Mouse (Mus musculus) intestine, embryonic 15.5 days (tissue): Measurements from ENCODE around the gene Cdc42ep2. TPM values are rescaled to one million over a fixed set of nuclear protein-coding genes. Genes with fewer than 3 reads are reported as not detected.

Source experiments
- ATAC-seq: fragments of 200-750 bp; cut with Nextera tagmentation; 2 replicates; pipeline ENCODE4 v1.8.0; 2017; ENCODE audit warnings: moderate TSS enrichment, moderate library complexity
- H3K27ac ChIP-seq: fragments of 300-500 bp; sonication (generic); 2 replicates; pipeline ENCODE4 v1.5.1; 2015; ENCODE audit warnings: mild to moderate bottlenecking, inconsistent platforms
- H3K27me3 ChIP-seq: fragments of 300-500 bp; sonication (generic); replicated peaks from 2 replicates; pipeline ENCODE4 v1.6.1; 2015; ENCODE audit warnings: inconsistent platforms
- H3K36me3 ChIP-seq: fragments of 300-500 bp; sonication (generic); 2 replicates; pipeline ENCODE4 v1.6.1; 2015; ENCODE audit warnings: inconsistent platforms
- H3K4me1 ChIP-seq: fragments of 300-500 bp; sonication (generic); replicated peaks from 2 replicates; pipeline ENCODE4 v1.6.1; 2015; ENCODE audit warnings: inconsistent platforms
- H3K4me2 ChIP-seq: fragments of 300-500 bp; sonication (generic); replicated peaks from 2 replicates; pipeline ENCODE4 v1.6.1; 2015; ENCODE audit warnings: mild to moderate bottlenecking, inconsistent platforms
- H3K4me3 ChIP-seq: fragments of 300-500 bp; sonication (generic); replicated peaks from 2 replicates; pipeline ENCODE4 v1.5.1; 2015; ENCODE audit warnings: inconsistent platforms
- H3K9ac ChIP-seq: fragments of 300-500 bp; sonication (generic); 2 replicates; pipeline ENCODE4 v1.6.1; 2015; ENCODE audit warnings: inconsistent platforms
- H3K9me3 ChIP-seq: fragments of 300-500 bp; sonication (generic); 2 replicates; pipeline ENCODE4 v1.6.1; 2016; ENCODE audit warnings: inconsistent platforms
- WGBS: fragments of 180-500 bp; shearing (Covaris S2); methylation state at CpG from one replicate; pipeline ENCODE4 v1.1.7; 2015; 5-methylcytosine and 5-hydroxymethylcytosine counted together
- polyA plus RNA-seq: library from polyadenylated mRNA; unstranded; fragments of >200 nt; fragmentation: Nextera tagmentation; extraction: Ambion mirVana; gene quantifications from 2 replicates; pipeline ENCODE4 v1.2.1, GENCODE M21; 2015

Gene Cdc42ep2
- polyA plus RNA-seq, 1 experiment from 2014 or later, result 12.4 TPM

DNA sequence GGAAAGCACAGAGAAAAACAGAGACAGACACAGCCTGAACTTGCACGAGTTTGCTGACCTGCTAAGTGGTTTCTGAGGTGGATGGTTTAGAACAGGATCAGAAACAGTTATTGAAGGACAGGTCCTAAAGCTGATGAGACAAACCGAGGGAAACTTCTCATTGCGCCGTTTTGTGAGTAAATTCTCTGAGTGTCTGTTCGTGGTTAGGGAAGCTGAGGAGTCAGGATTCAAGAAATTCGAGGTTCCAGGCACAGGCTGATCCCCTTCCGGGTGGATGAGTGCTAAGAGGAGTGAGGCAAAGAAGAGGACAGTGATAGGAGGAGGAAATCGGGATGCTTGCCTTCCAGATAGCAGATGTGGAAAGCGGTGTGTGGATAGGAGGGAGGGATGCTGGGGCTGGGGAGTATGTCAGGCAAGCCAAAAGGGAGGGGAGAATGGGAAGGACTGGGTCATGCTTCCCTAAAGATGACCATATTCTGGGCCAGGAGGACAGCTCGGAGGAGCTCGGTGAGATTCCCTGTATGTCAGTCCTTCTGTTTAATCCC, 767 bp upstream of the Cdc42ep2 start:
- Histone ChIP-seq H3K27me3 (no peaks in the 10 kb centered on the region), H3K27ac (peak overlapping the region; percentile 92; the same call in 1 of the 2 replicates), H3K4me2 (peak overlapping the region; percentile 89), H3K9ac (0 out of 2 replicates have a peak overlapping the region, but pooled peaks have one; percentile 15), H3K4me1 (peaks cover 46% of the 10 kb centered on the region), H3K36me3 (no peaks in the 10 kb centered on the region), H3K4me3 (peak overlapping the region; percentile 51), H3K9me3 (no peaks in the 10 kb centered on the region)
- 27% methylated on average over 11 of the region's 11 CpGs for WGBS
- no peak for ATAC-seq

DNA sequence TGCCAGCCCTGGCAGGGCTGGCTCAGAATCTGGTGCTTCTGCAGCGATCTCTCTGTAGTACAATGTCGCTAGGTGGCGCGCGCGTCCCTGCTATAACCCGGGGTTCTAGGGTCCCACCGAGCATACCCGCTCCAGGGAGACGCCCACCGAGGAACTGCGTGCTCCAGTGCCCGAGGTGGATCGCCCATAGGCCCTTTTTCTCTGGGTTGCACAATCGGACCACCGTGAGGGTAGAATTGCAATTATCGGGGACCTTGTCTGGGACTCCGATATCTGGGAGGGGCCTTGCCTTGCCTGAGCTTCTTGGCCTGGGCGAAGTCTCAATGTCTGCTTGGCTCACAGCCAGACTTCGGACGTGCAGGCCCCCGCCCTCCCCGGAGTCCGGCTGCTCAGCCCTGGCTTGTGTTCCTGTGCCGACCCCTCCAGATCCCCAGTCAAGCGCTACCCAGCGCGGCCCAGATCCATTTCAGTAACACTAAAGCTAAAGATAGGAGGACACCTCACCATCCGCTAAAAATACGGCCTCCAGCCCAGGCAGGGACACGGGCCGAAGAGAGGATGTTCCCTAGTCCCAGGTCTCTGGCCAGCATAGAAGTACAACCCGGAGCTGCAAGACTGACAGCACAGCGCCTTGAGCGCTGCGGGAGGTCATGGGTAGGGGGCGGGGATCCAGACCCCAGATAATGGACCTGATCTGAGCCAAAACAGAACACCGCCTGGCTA, 465 bp downstream of the Cdc42ep2 start:
- Histone ChIP-seq H3K27ac (peak overlapping the region; percentile 92), H3K9me3 (no peaks in the 10 kb centered on the region), H3K4me1 (peaks cover 34% of the 10 kb centered on the region), H3K36me3 (no peaks in the 10 kb centered on the region), H3K27me3 (no peaks in the 10 kb centered on the region), H3K9ac (peak overlapping the region; percentile 51), H3K4me2 (peak overlapping the region; percentile 89), H3K4me3 (peak overlapping the region; percentile 51)
- ATAC-seq, result peak; percentile 83
- under 1% methylated on average over 38 of the region's 38 CpGs for WGBS

DNA sequence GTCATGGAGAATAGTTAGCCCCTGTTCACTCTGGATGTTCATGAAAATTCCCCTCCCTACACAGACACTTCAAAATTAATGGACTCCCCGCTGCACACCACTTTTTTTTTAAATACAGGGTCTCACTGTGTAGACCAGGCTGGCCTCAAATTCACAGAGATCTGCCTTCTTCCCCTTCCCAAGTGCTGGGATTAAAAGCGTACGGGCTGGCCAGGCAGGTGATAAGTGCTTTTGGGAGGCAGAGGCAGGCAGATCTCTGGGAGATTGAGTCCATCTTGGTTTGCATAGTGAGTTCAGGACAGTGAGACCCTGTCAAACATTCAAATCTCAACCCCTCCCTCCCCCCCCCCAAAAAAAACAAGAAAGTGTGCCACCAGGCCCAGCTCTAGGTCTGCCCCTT, 1.7 kb downstream of the Cdc42ep2 start:
- H3K27ac ChIP-seq, result no peak overlapping the region
- H3K4me2 ChIP-seq, result peak overlapping the region; percentile 48
- no peak overlapping the region for H3K9ac ChIP-seq
- WGBS, result 88% methylated on average over 3 of the region's 3 CpGs
- H3K9me3 ChIP-seq, result no peaks in the 10 kb centered on the region
- peaks cover 24% of the 10 kb centered on the region for H3K4me1 ChIP-seq
- peaks cover 3% of the 10 kb centered on the region; the same call in 1 of the 2 replicates for H3K36me3 ChIP-seq
- no peak overlapping the region for H3K4me3 ChIP-seq
- H3K27me3 ChIP-seq, result no peaks in the 10 kb centered on the region
- no peak for ATAC-seq

DNA sequence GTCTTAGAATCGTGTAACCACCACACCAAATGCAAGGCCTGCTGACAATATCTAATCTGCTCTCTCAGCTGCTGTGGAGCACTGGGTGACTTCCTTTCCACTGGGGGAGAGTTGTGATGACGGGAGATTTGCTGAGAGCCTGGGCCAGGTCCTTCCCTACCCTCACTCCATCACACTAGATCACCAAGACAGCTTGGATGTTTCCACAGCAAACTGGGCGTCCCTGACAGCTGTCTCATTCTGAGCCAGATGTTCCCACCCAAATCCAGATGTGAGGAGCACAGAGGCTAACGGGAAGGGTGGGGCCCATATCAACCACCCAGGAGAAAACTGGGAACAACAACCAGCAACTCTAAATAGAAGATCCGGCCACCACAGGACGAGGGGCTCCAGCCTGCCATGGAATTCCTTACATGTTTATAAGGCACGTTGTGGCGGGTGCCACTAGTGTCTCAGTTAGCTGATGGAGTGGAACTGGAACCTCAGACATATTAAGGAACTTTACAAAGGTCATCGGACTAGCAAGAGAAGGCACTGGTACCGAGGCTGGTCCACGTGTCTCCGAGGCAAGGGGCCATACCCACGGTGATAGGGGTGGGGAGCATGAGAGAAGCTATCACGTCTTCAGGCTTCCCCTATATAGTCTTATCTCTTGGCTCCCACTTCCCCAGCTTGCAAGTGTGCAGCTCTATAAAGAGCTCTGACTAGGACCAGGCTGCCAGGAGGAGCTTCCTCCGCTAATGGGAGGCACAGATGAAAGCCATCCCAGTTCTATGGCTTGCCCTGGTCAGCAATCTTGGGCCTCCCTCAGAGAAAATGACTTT, 2.3 kb downstream of the Cdc42ep2 start:
- peaks cover 24% of the 10 kb centered on the region for H3K4me1 ChIP-seq
- H3K4me3 ChIP-seq, result no peak overlapping the region; the same call in 1 of the 2 replicates
- peak overlapping the region; percentile 48 for H3K4me2 ChIP-seq
- no peak overlapping the region for H3K27ac ChIP-seq
- WGBS, result 68% methylated on average over 15 of the region's 15 CpGs
- H3K27me3 ChIP-seq, result no peaks in the 10 kb centered on the region
- peaks cover 9% of the 10 kb centered on the region; the same call in 1 of the 2 replicates for H3K36me3 ChIP-seq
- 0 out of 2 replicates have a peak overlapping the region, but pooled peaks have one; percentile 45 for H3K9ac ChIP-seq
- ATAC-seq, result no peak
- H3K9me3 ChIP-seq, result no peaks in the 10 kb centered on the region

DNA sequence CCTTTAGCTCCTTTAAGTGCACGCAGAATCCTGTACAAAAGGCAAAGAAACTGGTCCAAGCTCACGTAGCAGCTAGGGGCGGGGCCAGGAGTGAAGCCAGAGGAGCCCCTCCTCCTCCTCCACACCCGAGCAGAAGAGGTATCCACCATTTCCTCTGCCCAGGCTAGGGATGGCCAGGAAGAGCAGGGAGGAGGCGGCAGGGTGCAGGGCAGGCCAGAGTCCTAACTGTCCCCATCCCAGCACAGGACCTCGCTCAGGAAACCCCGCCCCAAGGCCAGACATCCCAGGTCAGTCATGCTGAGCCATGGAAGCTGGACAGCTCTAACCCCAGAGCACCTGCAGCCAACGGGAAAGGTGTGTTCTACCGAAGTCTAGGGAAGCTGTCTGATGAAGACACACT, 2.9 kb downstream of the Cdc42ep2 start:
- H3K36me3 ChIP-seq, result peaks cover 14% of the 10 kb centered on the region; the same call in 1 of the 2 replicates
- no peak overlapping the region; the same call in 1 of the 2 replicates for H3K4me3 ChIP-seq
- no peaks in the 10 kb centered on the region for H3K27me3 ChIP-seq
- ATAC-seq, result no peak
- H3K9me3 ChIP-seq, result no peaks in the 10 kb centered on the region
- peaks cover 24% of the 10 kb centered on the region for H3K4me1 ChIP-seq
- peak overlapping the region; percentile 48 for H3K4me2 ChIP-seq
- WGBS, result 19% methylated on average over 9 of the region's 9 CpGs
- H3K27ac ChIP-seq, result no peak overlapping the region
- peak overlapping the region; percentile 45; the same call in 1 of the 2 replicates for H3K9ac ChIP-seq

DNA sequence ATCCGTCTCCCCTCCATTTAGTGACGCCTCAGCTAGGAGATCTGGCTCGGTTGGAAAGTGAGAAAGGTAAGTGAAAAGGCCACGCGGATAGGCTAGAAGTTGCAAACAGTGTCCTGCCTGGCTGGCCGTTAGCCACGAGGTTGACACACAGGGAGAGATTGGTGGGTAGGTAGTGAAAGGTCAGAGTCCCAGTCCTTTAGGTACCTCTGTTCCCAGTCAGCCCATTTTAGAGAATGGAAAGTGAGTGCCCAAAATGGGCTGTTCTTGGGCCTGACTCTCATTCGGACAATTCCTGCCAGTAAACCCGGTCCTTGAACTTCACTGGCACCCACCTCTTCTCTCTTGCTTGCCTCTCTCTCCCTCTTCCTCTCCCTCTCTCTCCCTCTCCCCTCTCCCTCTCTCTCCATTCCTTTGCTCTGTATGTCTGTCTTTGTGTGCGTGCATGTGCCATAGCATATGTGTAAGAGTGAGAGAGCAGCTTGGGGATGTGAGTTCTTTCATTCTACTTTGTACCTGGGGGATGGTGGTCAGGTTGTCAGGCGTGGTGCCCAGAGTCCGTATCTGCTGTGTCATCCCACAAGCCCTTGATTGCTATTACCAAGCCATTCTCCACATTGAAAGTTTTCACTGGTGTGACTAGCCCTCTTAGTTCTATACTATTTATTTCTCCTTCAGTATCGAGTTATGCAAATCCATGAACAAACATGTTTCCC, 11.5 kb downstream of the Cdc42ep2 start, which contains the start of gene Dpf2:
TSS of gene Dpf2 (minus strand) at position 4 of the 713 bp plus-strand sequence.
- 17% methylated on average over 13 of the region's 13 CpGs for WGBS
- H3K9ac ChIP-seq, result peak within 1 kb of the TSS; percentile 97
- H3K27ac ChIP-seq, result peak within 1 kb of the TSS; percentile 81
- H3K27me3 ChIP-seq, result no peaks in the 10 kb centered on the region
- peak; percentile 77 for ATAC-seq
- H3K4me2 ChIP-seq, result peak within 1 kb of the TSS; percentile 76
- peaks cover 23% of the 10 kb centered on the region for H3K4me1 ChIP-seq
- peaks cover 13% of the 10 kb centered on the region; the same call in 1 of the 2 replicates for H3K36me3 ChIP-seq
- no peaks in the 10 kb centered on the region for H3K9me3 ChIP-seq
- peak within 1 kb of the TSS; percentile 97 for H3K4me3 ChIP-seq

DNA sequence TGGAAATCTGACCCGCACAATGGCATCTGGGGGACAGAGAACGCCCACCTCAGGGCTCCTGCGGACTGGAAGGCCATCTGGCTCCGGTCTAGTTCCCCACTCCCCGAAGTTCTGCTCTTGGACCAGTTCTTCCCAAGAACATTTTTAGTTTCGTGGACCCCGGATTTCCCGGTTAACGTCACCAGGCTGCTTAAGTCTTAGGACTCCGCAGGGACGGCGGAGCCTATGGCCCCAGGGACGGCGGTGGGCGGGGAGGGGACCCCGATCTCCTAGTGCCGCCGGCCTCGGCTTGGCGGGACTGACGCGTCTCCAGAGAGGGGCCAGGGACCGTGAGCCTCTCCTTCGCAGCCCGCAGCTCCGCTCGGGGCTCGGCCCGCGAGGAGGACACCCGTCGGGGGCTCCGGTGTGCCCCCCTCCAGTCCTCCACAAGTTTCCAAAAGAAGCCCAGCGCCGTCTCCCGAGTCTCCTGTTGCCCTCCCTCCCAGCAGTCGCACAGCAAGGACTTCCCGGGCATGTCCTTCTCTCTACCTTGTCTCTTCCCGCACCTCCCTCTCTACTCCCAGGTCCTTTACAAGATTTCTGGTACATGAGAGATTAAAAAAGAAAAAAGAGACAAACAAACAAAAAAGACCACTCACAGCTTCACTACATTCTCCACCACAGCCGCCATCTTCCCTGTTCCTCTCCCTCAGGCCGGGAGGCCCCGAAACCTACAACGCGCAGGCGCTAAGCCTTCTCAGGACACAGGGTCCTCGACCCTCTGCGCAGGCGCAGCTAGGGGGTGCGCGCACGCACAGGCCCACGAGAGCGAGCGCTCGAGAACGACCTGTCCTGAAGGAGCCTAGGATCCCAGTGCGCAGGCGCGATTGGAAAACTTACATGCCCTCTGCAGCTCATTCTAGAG, 12.3 kb downstream of the Cdc42ep2 start:
- WGBS, result under 1% methylated on average over 59 of the region's 59 CpGs
- Histone ChIP-seq H3K27me3 (no peaks in the 10 kb centered on the region), H3K4me1 (peaks cover 23% of the 10 kb centered on the region), H3K4me3 (peak overlapping the region; percentile 97), H3K36me3 (peaks cover 5% of the 10 kb centered on the region; the same call in 1 of the 2 replicates), H3K27ac (peak overlapping the region; percentile 81), H3K9ac (peak overlapping the region; percentile 97), H3K9me3 (no peaks in the 10 kb centered on the region), H3K4me2 (peak overlapping the region; percentile 76)
- peak; percentile 96 for ATAC-seq

DNA sequence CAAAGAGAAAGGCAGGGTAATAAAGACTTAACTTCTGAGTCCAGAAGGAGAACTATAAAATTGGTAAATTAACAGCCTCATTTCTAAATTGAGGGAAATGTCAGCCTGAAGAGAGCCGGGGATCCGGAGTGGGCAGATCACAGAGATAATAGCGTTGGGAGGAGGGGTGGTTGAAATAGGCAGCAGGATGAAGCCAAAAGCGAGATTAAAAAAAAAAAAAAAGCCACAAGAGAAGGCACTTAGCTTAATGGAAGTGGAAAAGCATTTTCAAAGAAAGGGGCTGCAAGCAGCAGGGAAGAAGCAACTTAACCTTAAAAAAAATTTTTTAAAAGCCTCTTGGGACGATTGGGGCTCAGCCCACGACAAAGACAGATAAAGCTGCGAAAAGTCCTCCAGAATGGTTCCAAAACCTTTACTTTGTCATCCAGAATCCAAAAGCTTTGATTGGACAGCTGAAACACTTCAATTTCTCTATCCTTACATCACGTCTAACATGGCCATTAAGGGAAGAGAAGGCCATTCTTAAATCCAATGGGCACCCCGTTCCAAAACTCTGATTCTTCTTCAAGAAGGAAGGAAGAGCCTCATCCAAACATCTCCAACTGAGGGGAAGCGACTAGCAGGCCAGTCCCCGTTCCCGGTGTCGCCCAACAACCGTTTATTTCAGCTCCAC, 13.1 kb downstream of the Cdc42ep2 start:
- WGBS, result 5% methylated on average over 14 of the region's 14 CpGs
- Histone ChIP-seq H3K36me3 (peaks cover 4% of the 10 kb centered on the region; the same call in 1 of the 2 replicates), H3K27ac (peak overlapping the region; percentile 81), H3K9me3 (no peaks in the 10 kb centered on the region), H3K27me3 (no peaks in the 10 kb centered on the region), H3K4me1 (peaks cover 23% of the 10 kb centered on the region), H3K4me2 (peak overlapping the region; percentile 76), H3K9ac (peak overlapping the region; percentile 97), H3K4me3 (peak overlapping the region; percentile 97)
- ATAC-seq, result no peak

DNA sequence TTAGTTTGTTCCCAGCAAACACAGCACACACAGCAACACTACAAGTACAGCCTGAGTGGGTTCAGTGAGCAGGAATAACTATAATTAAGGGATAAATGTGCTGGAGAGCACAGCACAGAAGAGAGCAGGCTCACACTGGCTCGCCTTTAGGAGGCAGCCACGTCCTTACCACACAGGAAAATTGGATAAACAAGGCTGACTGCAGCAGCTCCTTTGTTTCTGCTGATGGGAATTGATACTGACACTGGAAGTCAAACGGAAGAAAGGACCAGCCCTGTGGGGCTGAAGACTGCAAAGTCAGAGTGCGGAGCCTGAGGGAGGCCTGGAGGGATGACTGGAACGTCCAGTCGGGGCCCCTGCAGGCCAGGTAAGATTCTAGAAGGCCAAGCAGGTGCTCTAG, 14.4 kb downstream of the Cdc42ep2 start:
- H3K36me3 ChIP-seq, result peaks cover 16% of the 10 kb centered on the region
- H3K4me2 ChIP-seq, result peak overlapping the region; percentile 76
- no peaks in the 10 kb centered on the region for H3K9me3 ChIP-seq
- WGBS, result 45% methylated on average over 6 of the region's 6 CpGs
- H3K9ac ChIP-seq, result peak overlapping the region; percentile 24; the same call in 1 of the 2 replicates
- H3K4me3 ChIP-seq, result peak overlapping the region; percentile 11; the same call in 1 of the 2 replicates
- H3K27ac ChIP-seq, result 0 out of 2 replicates have a peak overlapping the region, but pooled peaks have one; percentile 36
- no peaks in the 10 kb centered on the region for H3K27me3 ChIP-seq
- ATAC-seq, result no peak
- H3K4me1 ChIP-seq, result peaks cover 23% of the 10 kb centered on the region

DNA sequence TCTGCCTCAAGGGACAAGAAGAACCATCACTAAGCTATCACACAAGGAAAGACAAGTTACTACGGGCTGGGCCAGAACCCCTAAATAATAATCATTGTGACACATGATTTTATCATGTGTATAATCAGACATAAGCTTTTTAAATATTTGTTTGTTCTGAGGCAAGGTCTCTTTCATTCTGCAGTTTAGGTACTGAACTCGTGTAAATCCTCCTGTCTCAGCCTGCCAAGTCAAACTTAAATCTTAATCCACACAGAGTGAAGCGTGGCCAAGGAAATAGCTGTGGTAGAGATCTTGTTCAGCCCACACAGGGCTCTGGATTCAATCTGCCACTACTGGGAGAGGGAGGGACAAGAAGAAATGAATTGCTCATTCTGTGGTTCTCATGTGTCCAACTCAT, 17.3 kb downstream of the Cdc42ep2 start:
- Histone ChIP-seq H3K9me3 (no peaks in the 10 kb centered on the region), H3K4me3 (no peak overlapping the region), H3K9ac (no peak overlapping the region), H3K4me1 (peaks cover 16% of the 10 kb centered on the region), H3K4me2 (no peak overlapping the region), H3K27me3 (no peaks in the 10 kb centered on the region), H3K36me3 (peaks cover 40% of the 10 kb centered on the region), H3K27ac (no peak overlapping the region)
- WGBS, result 77% methylated on average over 3 of the region's 3 CpGs
- no peak for ATAC-seq
